Mouse (Mus musculus) cerebellum, adult 2 months (tissue): ENCODE data around the gene Grxcr1.

Experiments
- CTCF ChIP-seq: fragments of 200-500 bp; IDR thresholded peaks from 2 replicates; pipeline ENCODE4 v1.5.1; 2011; ENCODE audit warnings: low read depth, mild to moderate bottlenecking, control low read depth, low read length, moderate library complexity, borderline replicate concordance; ENCODE audit not compliant: insufficient read depth
- POLR2A ChIP-seq: fragments of 200-500 bp; IDR thresholded peaks from 2 replicates; pipeline ENCODE4 v1.6.1; 2011; ENCODE audit warnings: low read length, control low read depth, borderline replicate concordance; ENCODE audit not compliant: insufficient read depth

DNA sequence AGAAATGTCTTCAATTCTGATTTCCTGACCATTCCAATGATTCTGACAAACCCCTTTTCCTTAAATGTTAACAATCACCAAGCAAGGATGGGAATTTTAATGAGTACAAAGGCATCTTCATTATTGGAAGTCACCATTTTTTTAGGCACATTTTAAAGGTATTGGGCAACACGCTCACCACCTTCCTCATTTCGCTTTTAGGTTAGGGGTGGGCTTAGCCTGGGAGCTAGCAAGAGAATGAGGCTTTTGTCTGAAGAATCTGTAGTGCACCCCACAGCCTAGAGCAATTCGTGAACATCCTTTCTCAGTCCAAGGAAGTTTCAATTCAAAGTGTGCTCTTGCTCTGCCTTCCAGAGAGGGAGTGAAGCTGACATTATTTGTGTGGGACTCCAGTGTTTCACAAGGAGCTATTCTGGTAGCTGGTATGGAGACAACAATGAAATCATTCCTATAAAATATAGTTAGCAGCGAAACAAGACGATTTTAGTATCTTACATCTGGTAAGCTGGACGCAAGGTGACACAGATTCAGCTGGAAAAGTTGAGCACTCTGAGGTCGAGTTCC, 55.0 kb downstream of the Grxcr1 start:
- TF ChIP-seq CTCF (no peak), POLR2A (no peak)
